Mouse (Mus musculus) adrenal gland, postnatal 10 days (tissue): Measurements from ENCODE around the gene Rassf2. TPM values are rescaled to one million over a fixed set of nuclear protein-coding genes. Genes with fewer than 3 reads are reported as not detected.

Experiments
- DNase-seq: peaks from one replicate; pipeline ENCODE4 v3.0.0; 2021; ENCODE audit warnings: mixed read lengths
- total RNA-seq, 2 experiments: library from RNA; stranded (reverse); gene quantifications; 2 replicates each; pipeline ENCODE4 v1.2.3; 2021

Rassf2 gene
- total RNA-seq, 2 experiments from 2014 or later = 14.6 to 15.1 TPM

GRCm38 (mm10) chr2:131954835-131955234 lies 75.2 kb downstream of the Rassf2 start:
- peak; percentile 54 for DNase-seq

GRCm38 (mm10) chr2:131953711-131954110 lies 76.3 kb downstream of the Rassf2 start:
- DNase-seq = no peak

- peak; percentile 50 for DNase-seq
Observed at GRCm38 (mm10) chr2:131952961-131953538, 77.0 kb downstream of the Rassf2 start.

GRCm38 (mm10) chr2:131952456-131952855 lies 77.6 kb downstream of the Rassf2 start:
- DNase-seq = peak; percentile 55

- DNase-seq = peak; percentile 20
Observed at GRCm38 (mm10) chr2:131950598-131951095, 79.4 kb downstream of the Rassf2 start, which contains the start of gene Prnd. Gene Prnd (plus strand): TSS chr2:131950861.

- DNase-seq = peak; percentile 74
Observed at GRCm38 (mm10) chr2:131949767-131950597, 80.1 kb downstream of the Rassf2 start.

GRCm38 (mm10) chr2:131948916-131949639 lies 81.0 kb downstream of the Rassf2 start:
- DNase-seq = peak; percentile 1

GRCm38 (mm10) chr2:131948156-131948555 lies 81.9 kb downstream of the Rassf2 start:
- peak; percentile 0 for DNase-seq

GRCm38 (mm10) chr2:131946351-131946750 lies 83.7 kb downstream of the Rassf2 start:
- peak; percentile 2 for DNase-seq

- DNase-seq = no peak
Observed at GRCm38 (mm10) chr2:131945765-131946164, 84.3 kb downstream of the Rassf2 start.

GRCm38 (mm10) chr2:131945225-131945624 lies 84.8 kb downstream of the Rassf2 start:
- DNase-seq = peak; percentile 0

- DNase-seq = no peak
Observed at GRCm38 (mm10) chr2:131944370-131944769, 85.7 kb downstream of the Rassf2 start.

GRCm38 (mm10) chr2:131941501-131941900 lies 88.6 kb downstream of the Rassf2 start:
- DNase-seq = no peak

- no peak for DNase-seq
Observed at GRCm38 (mm10) chr2:131940506-131940905, 89.6 kb downstream of the Rassf2 start.

Other genes starting within 250 kb of the Rassf2 start
- gene Erv3, start 170.5 kb downstream of the Rassf2 start, total RNA-seq = not detected
- 10 to 100 TPM; 75.0 to 75.3 TPM for gene Prnp, start 120.3 kb downstream of the Rassf2 start, total RNA-seq
- gene Prn, start 120.3 kb downstream of the Rassf2 start, total RNA-seq = not detected
- 10 to 100 TPM in 1 of 2 experiments, 1 to 10 TPM in 1; 6.3 to 15.8 TPM for gene Prnd, start 79.4 kb downstream of the Rassf2 start, total RNA-seq
- 10 to 100 TPM; 36.6 to 66.0 TPM for gene Slc23a2, start 114.8 kb upstream of the Rassf2 start, total RNA-seq
- 10 to 100 TPM; 29.1 to 31.3 TPM for gene Tmem230, start 217.5 kb upstream of the Rassf2 start, total RNA-seq
- 100 to 1,000 TPM; 105 to 109 TPM for gene Pcna, start 223.1 kb upstream of the Rassf2 start, total RNA-seq
- 10 to 100 TPM; 52.2 to 54.9 TPM for gene Cds2, start 232.9 kb upstream of the Rassf2 start, total RNA-seq